Mouse (Mus musculus) cerebellum, adult 8-10 months (tissue): ENCODE measurements around the gene Nptxr.
"Not testable (repeated sequence)": the region's sequence is repeated elsewhere in the genome, so short reads cannot be mapped to it uniquely, and the experiment has no call there.

Experiments
- DNase-seq: peaks from one replicate; pipeline ENCODE4 v3.0.0; 2022

The Nptxr gene

GRCm38 (mm10) chr15:79822265-79823199 lies 18.0 kb upstream of the Nptxr start:
- DNase-seq, result peak; percentile 34

GRCm38 (mm10) chr15:79818325-79818724 lies 13.8 kb upstream of the Nptxr start:
- no peak for DNase-seq

DNA sequence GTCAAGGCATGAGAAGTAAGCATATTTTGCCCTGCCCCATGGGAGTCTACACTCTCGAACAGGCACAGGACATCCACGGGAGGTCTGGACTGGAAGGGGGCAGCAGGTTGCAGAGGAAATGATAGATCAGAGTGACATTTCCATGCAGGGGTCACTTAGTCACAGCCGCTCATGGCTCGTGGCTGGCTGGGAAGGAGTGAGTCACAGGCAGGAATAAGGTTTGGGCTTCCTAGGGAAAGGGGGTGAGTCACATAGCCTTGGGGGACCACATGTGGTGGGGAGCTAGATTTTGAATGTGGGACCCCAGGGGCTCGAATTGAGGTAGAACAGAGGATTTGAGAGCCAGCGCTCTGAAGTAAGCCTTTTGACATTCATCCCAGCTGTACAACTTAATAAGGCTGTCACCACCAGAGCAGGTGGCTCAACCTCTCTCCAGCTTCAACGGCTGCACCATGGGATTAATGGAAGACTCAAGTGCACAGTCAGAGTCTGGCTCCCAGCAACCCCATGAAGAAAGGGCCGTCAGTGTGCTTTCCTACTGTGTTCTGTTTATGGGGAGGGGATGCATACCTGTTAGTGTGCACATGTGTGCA lies 9.2 kb upstream of the Nptxr start:
- no peak for DNase-seq

- not testable (repeated sequence) for DNase-seq
Measured at GRCm38 (mm10) chr15:79812840-79813239, 8.3 kb upstream of the Nptxr start.

GRCm38 (mm10) chr15:79810997-79811396 lies 6.4 kb upstream of the Nptxr start:
- no peak for DNase-seq

- DNase-seq, result peak; percentile 84
Measured at GRCm38 (mm10) chr15:79810061-79810460, 5.5 kb upstream of the Nptxr start.

DNA sequence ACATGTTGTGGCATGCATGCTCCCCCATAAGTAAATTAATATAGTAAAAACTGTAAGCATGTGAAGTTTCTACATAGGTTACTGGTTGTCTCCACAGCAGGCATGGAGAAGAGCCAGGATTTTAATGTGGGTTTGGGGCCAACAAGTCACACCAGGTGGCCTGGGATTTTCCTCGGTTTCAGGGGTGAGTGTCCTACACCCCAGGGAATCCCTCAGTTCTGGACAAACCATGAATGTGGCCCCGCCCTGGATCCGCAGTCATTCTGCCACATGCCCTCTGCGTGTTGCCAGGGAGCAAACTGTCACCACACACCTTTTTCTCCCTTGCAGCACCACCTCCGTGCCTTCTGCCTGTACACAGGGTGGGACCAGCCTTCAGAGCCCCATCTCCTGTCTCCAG lies 4.1 kb upstream of the Nptxr start:
- no peak for DNase-seq

DNA sequence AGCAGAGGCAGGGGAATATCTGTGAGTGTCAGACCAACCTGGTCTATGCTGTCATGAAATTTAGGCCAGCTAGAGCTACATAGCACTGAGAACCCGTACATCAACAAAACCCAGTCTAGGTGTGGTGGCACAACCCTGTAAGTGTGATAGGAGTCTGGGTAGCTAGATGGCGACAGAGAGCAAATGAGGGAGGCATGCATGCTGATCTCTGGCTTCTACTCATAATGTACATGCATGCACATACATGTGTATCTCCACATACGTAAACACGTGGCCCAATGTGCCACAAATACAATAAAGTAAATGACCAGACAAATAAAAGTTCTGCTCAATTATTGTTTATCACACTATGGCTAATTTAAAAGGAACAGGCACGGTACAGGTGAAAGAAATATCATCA lies 3.5 kb upstream of the Nptxr start:
- DNase-seq, result no peak

DNA sequence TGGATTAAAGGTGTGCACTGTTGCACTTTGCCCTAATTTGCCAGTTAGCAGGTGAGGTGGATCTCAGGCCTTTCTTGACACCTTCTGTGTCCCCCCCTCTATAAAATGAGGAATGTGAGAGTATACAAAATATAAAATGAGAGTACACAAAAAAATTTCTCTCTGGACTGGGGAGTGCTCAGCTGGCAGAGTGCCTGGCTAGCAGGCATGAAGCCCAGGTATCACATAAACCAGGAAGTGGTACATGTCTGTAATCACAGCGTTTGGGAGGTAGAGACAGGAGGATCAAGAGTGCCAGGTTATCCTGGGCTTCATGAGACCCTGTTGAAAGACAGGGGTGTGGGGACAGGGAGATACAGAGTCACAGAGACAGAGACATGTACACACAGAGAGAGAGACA lies 2.5 kb upstream of the Nptxr start:
- DNase-seq, result no peak

- DNase-seq, result no peak
Measured at GRCm38 (mm10) chr15:79805246-79805645, 680 bp upstream of the Nptxr start.

- peak; percentile 50 for DNase-seq
Measured at GRCm38 (mm10) chr15:79803533-79804351, 824 bp downstream of the Nptxr start.

- peak; percentile 75 for DNase-seq
Measured at GRCm38 (mm10) chr15:79802304-79802703, 2.3 kb downstream of the Nptxr start.

- DNase-seq, result no peak
Measured at GRCm38 (mm10) chr15:79801646-79802045, 2.9 kb downstream of the Nptxr start.

DNA sequence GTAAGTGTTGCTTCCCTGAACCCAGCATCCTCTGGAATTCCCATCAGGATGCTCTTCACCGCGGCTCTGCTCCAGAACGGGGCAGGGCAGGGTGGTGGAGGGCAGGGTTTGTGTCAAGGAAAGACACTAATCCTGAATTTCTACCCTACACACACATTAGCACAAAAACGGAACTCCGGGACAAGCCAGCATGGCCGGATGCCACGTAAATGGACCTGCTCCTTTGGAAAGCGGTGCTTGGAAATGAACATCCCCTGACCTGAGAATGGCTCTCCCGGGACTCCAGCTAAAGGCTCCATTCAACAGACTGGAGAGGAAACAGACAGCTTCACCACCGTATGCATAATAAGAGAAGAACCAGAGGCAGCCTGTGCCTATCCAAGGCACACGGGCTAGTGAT lies 3.9 kb downstream of the Nptxr start:
- DNase-seq, result no peak

DNA sequence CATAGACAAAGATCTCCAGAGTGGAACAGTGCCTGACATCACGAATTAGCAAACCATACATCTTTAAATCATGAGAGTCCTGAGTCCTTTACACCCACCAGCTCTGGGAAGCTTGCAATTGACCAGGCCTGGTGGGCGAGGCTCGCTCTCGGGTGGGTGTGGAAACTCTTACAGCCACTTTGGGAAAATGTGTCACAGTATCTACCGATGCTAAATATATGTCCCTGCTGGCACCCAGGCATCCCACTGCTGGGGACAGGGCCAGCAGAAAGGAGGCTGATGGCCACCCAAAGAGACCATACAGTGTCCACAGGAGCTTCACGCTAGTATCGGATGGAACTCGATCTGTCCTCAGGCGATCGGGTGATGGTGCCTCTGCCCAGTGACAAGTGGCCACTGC lies 6.0 kb downstream of the Nptxr start:
- no peak for DNase-seq

GRCm38 (mm10) chr15:79797680-79798079 lies 6.9 kb downstream of the Nptxr start:
- DNase-seq, result no peak

DNA sequence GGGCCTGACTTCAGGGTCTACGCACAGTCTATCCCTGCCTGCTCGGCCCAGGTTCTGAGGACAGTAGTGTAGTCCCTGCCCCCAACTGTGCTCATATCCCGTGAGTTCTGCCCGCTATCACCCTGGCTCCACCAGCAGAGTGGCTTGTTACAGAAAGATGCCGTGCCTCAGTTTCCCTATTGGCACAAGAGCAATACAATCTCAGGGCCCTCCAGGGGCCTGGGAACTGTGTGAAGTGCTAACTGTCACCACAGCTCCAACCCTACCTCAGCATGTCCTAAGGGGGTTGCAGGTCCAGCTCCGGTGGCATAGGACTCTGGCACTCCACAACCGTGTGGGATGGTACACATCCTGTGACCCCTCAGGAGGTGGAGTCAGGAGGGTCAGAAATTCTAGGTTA lies 7.5 kb downstream of the Nptxr start:
- DNase-seq, result no peak

DNA sequence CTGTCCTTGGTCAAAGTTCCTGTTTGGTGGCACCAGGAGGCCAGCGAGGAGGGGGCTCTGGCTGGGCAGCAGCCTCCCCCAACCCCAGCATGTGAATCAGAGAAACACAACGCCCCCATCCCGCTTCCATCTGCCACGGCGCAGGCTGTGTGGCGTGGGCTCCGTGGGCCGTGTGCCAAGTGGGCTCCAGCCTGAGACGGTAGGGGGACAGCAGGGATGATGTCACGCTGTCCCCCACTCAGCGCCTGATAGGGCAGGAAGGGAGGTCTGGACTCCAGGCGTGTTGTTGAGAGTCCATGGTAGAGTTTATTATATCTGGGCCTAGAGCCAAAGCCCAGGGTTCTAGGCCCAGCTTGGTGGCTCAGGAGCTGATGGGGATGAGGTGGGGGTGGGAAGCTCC lies 8.3 kb downstream of the Nptxr start:
- no peak for DNase-seq

- no peak for DNase-seq
Measured at GRCm38 (mm10) chr15:79794173-79794572, 10.4 kb downstream of the Nptxr start.

GRCm38 (mm10) chr15:79793076-79793475 lies 11.5 kb downstream of the Nptxr start:
- no peak for DNase-seq

DNA sequence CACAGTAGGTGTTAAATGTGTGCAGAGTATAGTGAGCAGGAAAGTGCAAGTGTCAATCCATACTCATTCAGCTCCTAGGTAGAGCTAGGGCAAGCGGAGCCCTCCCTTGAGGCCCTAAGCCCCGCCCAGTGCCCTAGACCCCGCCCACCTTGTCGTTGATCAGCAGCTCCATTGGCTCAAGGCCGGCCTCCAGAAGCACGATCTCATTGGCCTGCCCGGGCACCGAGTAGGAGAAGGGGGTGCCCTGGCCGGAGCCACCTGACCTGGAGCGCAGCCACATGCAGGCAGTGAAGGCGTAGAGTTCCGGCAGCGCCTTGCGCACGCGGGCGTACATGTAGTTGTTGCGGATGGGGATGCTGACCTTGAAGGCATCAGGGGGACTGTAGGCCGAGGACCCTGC lies 12.1 kb downstream of the Nptxr start:
- peak; percentile 54 for DNase-seq

DNA sequence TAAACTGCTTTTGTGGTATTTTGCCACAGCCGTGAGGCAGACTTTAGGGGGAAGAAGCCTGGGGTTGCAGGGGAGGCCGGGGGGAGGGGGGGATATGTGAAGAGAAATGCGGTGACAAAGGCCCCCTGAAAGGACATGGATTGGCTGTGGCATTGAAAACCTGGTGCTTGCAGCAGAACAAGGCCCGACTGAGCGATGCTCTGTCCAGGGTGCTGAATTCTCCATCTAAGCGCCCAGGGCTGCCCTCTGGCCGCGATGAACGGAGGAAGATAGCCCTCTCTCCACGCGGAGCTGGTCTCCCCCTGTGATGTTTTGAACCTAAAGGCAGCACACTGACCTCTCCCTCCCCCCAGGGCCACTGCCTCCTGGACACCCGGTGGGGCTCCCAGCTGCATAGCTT lies 13.1 kb downstream of the Nptxr start:
- DNase-seq, result peak; percentile 22

GRCm38 (mm10) chr15:79790905-79791304 lies 13.7 kb downstream of the Nptxr start:
- DNase-seq, result peak; percentile 62

- DNase-seq, result peak; percentile 50
Measured at GRCm38 (mm10) chr15:79790111-79790510, 14.5 kb downstream of the Nptxr start.
